Mouse (Mus musculus): ENCODE data around the gene 4930438A08Rik. TPM values are rescaled to one million over a fixed set of nuclear protein-coding genes. Genes with fewer than 3 reads are reported as not detected.

Gene 4930438A08Rik
- polyA plus RNA-seq, 1 experiment from 2014 or later = 0.36 TPM

GRCm38 (mm10) chr11:58306860-58307308, 32.3 kb downstream of the 4930438A08Rik start, which contains the start of gene Zfp692:
Gene Zfp692, plus strand, starts transcription at chr11:58307069.
- H3K4me2 ChIP-seq = peak within 1 kb of the TSS; percentile 99
- DNase-seq (peak; percentile 92), ATAC-seq (ENCODE audit: low read depth) (peak; percentile 61)
- peak within 1 kb of the TSS; percentile 92 for H3K9ac ChIP-seq
- H3K4me1 ChIP-seq (replicated peaks) = peaks cover 30% of the 10 kb centered on the region
- peak within 1 kb of the TSS; percentile 86 for H3K27ac ChIP-seq
- no peaks in the 10 kb centered on the region for H3K27me3 ChIP-seq
- H3K4me3 ChIP-seq (replicated peaks) = peak within 1 kb of the TSS; percentile 82
- no peaks in the 10 kb centered on the region for H3K9me3 ChIP-seq (replicated peaks)
- under 1% methylated on average over 34 of the region's 34 CpGs for WGBS (ENCODE audit: insufficient replicate concordance)
- H3K36me3 ChIP-seq = peaks cover 22% of the 10 kb centered on the region

DNA sequence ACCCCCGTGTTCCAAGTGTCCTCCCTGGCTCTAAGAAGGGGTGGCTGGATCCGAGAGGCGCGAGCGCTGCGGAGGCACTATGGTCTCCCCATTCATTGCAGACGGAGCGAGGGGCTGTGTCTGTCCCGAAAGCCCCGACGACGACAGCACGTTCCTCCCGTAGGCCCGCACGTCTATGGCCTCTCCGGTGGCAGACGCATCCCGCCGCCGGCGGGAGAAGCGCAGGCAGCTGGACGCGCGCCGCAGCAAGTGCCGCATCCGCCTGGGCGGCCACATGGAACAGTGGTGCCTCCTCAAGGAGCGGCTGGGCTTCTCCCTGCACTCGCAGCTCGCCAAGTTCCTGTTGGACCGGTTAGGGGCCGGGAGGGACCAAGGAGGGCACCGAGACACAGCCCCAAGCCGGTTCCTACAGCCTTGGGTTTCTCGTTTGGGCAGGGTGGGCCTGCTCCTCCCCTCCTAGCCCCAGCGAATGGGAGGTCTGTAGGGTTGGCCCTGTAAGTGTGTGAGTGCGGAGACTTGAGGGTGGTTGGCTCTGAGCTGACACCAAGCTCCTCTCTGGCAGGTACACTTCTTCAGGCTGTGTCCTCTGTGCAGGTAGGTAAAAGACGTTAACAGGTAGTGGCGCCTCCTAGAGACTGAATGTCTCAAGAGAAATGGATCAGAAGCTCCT, 32.9 kb downstream of the 4930438A08Rik start:
- DNase-seq (peak; percentile 66), ATAC-seq (ENCODE audit: low read depth) (peak; percentile 82)
- Histone ChIP-seq H3K4me1 (replicated peaks) (peaks cover 30% of the 10 kb centered on the region), H3K9me3 (replicated peaks) (no peaks in the 10 kb centered on the region), H3K9ac (peak overlapping the region; percentile 92), H3K27me3 (no peaks in the 10 kb centered on the region), H3K27ac (peak overlapping the region; percentile 86), H3K4me3 (replicated peaks) (peak overlapping the region; percentile 82), H3K4me2 (peak overlapping the region; percentile 99), H3K36me3 (peaks cover 26% of the 10 kb centered on the region)
- WGBS (ENCODE audit: insufficient replicate concordance) = under 1% methylated on average over 42 of the region's 42 CpGs

GRCm38 (mm10) chr11:58308661-58309060, 34.1 kb downstream of the 4930438A08Rik start:
- Histone ChIP-seq H3K27me3 (no peaks in the 10 kb centered on the region), H3K36me3 (peaks cover 30% of the 10 kb centered on the region), H3K27ac (no peak overlapping the region), H3K4me1 (replicated peaks) (peaks cover 29% of the 10 kb centered on the region), H3K9ac (no peak overlapping the region), H3K4me2 (no peak overlapping the region), H3K9me3 (replicated peaks) (no peaks in the 10 kb centered on the region), H3K4me3 (replicated peaks) (no peak overlapping the region)
- whole genome bisulfite sequencing (ENCODE audit: insufficient replicate concordance) = 86% methylated on average over 9 of the region's 9 CpGs
- ATAC-seq (ENCODE audit: low read depth) = no peak
- no peak for DNase-seq

GRCm38 (mm10) chr11:58314069-58314468, 39.5 kb downstream of the 4930438A08Rik start:
- DNase-seq (no peak), ATAC-seq (ENCODE audit: low read depth) (no peak)
- Histone ChIP-seq H3K4me2 (no peak overlapping the region), H3K9ac (no peak overlapping the region), H3K27me3 (no peaks in the 10 kb centered on the region), H3K4me1 (replicated peaks) (peaks cover 6% of the 10 kb centered on the region; the same call in 1 of the 2 replicates), H3K9me3 (replicated peaks) (no peaks in the 10 kb centered on the region), H3K36me3 (peaks cover 80% of the 10 kb centered on the region), H3K27ac (no peak overlapping the region), H3K4me3 (replicated peaks) (no peak overlapping the region)
- 81% methylated on average over 6 of the region's 6 CpGs for WGBS (ENCODE audit: insufficient replicate concordance)

- DNase-seq (no peak), ATAC-seq (ENCODE audit: low read depth) (no peak)
- Histone ChIP-seq H3K4me2 (no peak overlapping the region), H3K9ac (no peak overlapping the region), H3K36me3 (peaks cover 85% of the 10 kb centered on the region), H3K4me1 (replicated peaks) (peaks cover 8% of the 10 kb centered on the region; the same call in 1 of the 2 replicates), H3K27me3 (no peaks in the 10 kb centered on the region), H3K27ac (no peak overlapping the region), H3K9me3 (replicated peaks) (no peaks in the 10 kb centered on the region), H3K4me3 (replicated peaks) (no peak overlapping the region)
- 87% methylated on average over 5 of the region's 5 CpGs for WGBS (ENCODE audit: insufficient replicate concordance)
These were observed 41.1 kb downstream of the 4930438A08Rik start for GRCm38 (mm10) chr11:58315536-58316168.

- 87% methylated on average over 17 of the region's 17 CpGs for WGBS (ENCODE audit: insufficient replicate concordance)
- Histone ChIP-seq H3K4me3 (replicated peaks) (no peak overlapping the region), H3K9me3 (replicated peaks) (no peaks in the 10 kb centered on the region), H3K36me3 (peaks cover 89% of the 10 kb centered on the region), H3K27me3 (no peaks in the 10 kb centered on the region), H3K4me1 (replicated peaks) (peaks cover 14% of the 10 kb centered on the region), H3K27ac (no peak overlapping the region), H3K4me2 (no peak overlapping the region), H3K9ac (no peak overlapping the region)
- ATAC-seq (ENCODE audit: low read depth) (peak; percentile 16; the same call in 1 of the 2 replicates), DNase-seq (no peak)
These were observed 41.7 kb downstream of the 4930438A08Rik start for GRCm38 (mm10) chr11:58316344-58316743.

GRCm38 (mm10) chr11:58316768-58317390, 42.3 kb downstream of the 4930438A08Rik start:
- peaks cover 90% of the 10 kb centered on the region for H3K36me3 ChIP-seq
- ATAC-seq (ENCODE audit: low read depth) = 0 out of 2 replicates have a peak, but pooled peaks have one; percentile 16

GRCm38 (mm10) chr11:58322824-58323569, 48.4 kb downstream of the 4930438A08Rik start:
- ATAC-seq (ENCODE audit: low read depth) = peak; percentile 98
- H3K4me1 ChIP-seq (replicated peaks) = peaks cover 61% of the 10 kb centered on the region
- under 1% methylated on average over 62 of the region's 63 CpGs for WGBS (ENCODE audit: insufficient replicate concordance)

More at GRCm38 (mm10) chr11:58316768-58317390, 42.3 kb downstream of the 4930438A08Rik start:
- H3K27me3 ChIP-seq = no peaks in the 10 kb centered on the region
- WGBS (ENCODE audit: insufficient replicate concordance) = 84% methylated on average over 28 of the region's 28 CpGs
- peaks cover 20% of the 10 kb centered on the region for H3K4me1 ChIP-seq (replicated peaks)
- H3K9me3 ChIP-seq (replicated peaks) = no peaks in the 10 kb centered on the region
- no peak for DNase-seq
- H3K4me3 ChIP-seq (replicated peaks) = no peak overlapping the region
- no peak overlapping the region for H3K4me2 ChIP-seq
- no peak overlapping the region for H3K27ac ChIP-seq
- no peak overlapping the region for H3K9ac ChIP-seq

DNA sequence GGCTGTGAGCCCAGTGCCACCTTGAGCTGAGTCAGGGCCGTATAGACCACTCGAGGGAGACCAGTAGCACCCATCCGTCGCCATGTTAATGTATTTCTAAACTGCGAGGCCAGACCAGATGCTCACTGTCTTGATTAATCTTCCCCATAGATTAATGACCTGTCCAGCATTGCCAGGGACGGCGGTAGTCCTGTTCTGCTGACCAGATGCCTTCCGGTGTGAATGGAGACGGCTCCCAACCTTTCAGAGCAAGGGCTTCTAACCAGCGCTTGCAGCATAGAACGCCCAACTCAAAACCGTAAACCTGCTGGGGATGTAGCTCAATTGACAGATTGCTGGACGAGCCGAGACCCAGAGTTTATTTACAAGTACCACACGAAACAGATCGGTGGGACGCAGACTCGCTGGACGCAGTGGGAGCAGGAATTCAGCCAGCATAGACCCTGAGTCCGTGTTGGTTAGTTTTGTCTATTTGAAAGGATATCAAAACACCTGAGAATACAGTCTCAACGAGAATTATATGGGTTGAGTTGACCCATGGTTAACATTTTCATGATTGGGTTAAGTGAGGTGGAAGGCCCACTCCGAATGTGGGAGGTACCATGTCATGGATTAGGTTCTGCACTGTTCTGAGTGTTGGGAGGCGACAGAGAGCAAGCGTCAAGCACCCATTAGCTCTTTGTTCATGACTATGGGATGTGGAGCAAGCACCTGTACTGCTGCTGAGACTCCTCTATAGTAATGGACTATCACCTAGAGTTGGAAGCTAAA, 49.2 kb downstream of the 4930438A08Rik start:
- Histone ChIP-seq H3K4me1 (replicated peaks) (peaks cover 68% of the 10 kb centered on the region), H3K9ac (peak overlapping the region; percentile 96), H3K4me3 (replicated peaks) (peak overlapping the region; percentile 84), H3K27ac (peak overlapping the region; percentile 99), H3K27me3 (no peaks in the 10 kb centered on the region), H3K4me2 (peak overlapping the region; percentile 92), H3K36me3 (peaks cover 53% of the 10 kb centered on the region), H3K9me3 (replicated peaks) (no peaks in the 10 kb centered on the region)
- DNase-seq (no peak), ATAC-seq (ENCODE audit: low read depth) (0 out of 2 replicates have a peak, but pooled peaks have one; percentile 1)
- 10% methylated on average over 24 of the region's 24 CpGs for WGBS (ENCODE audit: insufficient replicate concordance)

More at GRCm38 (mm10) chr11:58322824-58323569, 48.4 kb downstream of the 4930438A08Rik start:
- Histone ChIP-seq H3K4me3 (replicated peaks) (peak overlapping the region; percentile 84), H3K9me3 (replicated peaks) (no peaks in the 10 kb centered on the region), H3K9ac (peak overlapping the region; percentile 96), H3K27ac (peak overlapping the region; percentile 99), H3K36me3 (peaks cover 54% of the 10 kb centered on the region), H3K4me2 (peak overlapping the region; percentile 92), H3K27me3 (no peaks in the 10 kb centered on the region)
- DNase-seq = peak; percentile 98

GRCm38 (mm10) chr11:58324614-58325229, 50.1 kb downstream of the 4930438A08Rik start:
- H3K4me1 ChIP-seq (replicated peaks) = peaks cover 77% of the 10 kb centered on the region
- H3K36me3 ChIP-seq = peaks cover 43% of the 10 kb centered on the region
- H3K4me2 ChIP-seq = peak overlapping the region; percentile 92
- ATAC-seq (ENCODE audit: low read depth) (no peak), DNase-seq (peak; percentile 38)
- peak overlapping the region; percentile 99 for H3K27ac ChIP-seq
- H3K27me3 ChIP-seq = no peaks in the 10 kb centered on the region
- H3K4me3 ChIP-seq (replicated peaks) = 0 out of 2 replicates have a peak overlapping the region, but pooled peaks have one; percentile 1
- WGBS (ENCODE audit: insufficient replicate concordance) = 27% methylated on average over 3 of the region's 3 CpGs
- H3K9me3 ChIP-seq (replicated peaks) = no peaks in the 10 kb centered on the region
- peak overlapping the region; percentile 43; the same call in 1 of the 2 replicates for H3K9ac ChIP-seq
